Mouse (Mus musculus): ENCODE measurements around the gene Cd33. TPM values are rescaled to one million over a fixed set of nuclear protein-coding genes. Genes with fewer than 3 reads are reported as not detected.

Cd33 gene
- polyA plus RNA-seq, 1 experiment: 1.9 TPM

DNA sequence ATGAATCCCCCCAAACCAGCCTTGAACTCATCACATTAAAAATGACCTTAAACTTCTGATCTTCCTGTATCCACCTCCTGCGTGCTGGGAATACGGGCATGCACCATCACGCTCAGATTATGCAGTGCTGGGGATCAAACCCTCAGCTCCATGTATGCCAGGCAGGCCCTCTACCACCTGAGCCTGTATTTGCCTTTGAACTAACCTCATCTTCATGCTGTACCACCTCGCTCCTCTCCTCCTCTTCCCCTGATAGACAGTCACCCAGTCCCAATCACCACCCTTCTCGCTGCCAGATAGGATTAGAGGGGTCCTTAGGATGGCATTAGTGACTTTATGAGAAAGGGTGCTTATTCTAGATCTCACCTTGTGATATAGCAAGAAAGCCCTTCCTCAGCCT lies 29.2 kb downstream of the Cd33 start:
- WGBS: 87% methylated on average over 5 of the region's 5 CpGs

DNA sequence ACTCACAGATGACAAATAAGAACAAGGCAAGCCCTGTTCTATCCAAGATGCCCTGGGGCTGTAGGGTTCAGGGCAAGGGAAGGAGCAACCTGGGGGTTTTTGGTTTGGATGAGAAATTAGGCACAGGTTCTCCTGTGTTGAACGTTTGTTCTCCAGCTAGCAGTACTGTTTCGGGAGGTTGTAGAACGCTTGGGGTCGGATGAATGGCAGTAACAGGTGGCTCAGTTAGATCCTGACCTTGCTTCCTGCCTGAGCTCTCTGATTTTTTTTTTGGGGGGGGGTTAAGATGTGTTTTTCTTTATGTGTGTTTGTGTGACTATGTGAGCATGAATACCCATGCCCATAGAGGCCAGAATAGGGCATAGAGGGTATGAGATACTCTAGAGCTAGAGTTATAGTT lies 31.7 kb downstream of the Cd33 start:
- no peaks in the 10 kb centered on the region for H3K27me3 ChIP-seq (ENCODE audit: control insufficient read depth, insufficient read depth, low read length)
- H3K27ac ChIP-seq (ENCODE audit: insufficient read depth, low read length): no peak overlapping the region
- DNase-seq: no peak
- TF ChIP-seq POLR2A (IDR thresholded peaks at IDR 0.05; ENCODE audit: borderline replicate concordance, insufficient read depth, low read length) (no peak), CTCF (IDR thresholded peaks at IDR 0.05; ENCODE audit: borderline replicate concordance, insufficient read depth, low read depth, low read length) (no peak)
- H3K4me1 ChIP-seq (ENCODE audit: control insufficient read depth, insufficient read depth, low read length): no peaks in the 10 kb centered on the region
- 81% methylated on average over 4 of the region's 4 CpGs for WGBS
- H3K4me3 ChIP-seq (replicated peaks; ENCODE audit: insufficient read depth, low read depth, low read length): no peak overlapping the region

More for the DNA sequence above, 29.2 kb downstream of the Cd33 start:
- H3K27me3 ChIP-seq (ENCODE audit: control insufficient read depth, insufficient read depth, low read length): no peaks in the 10 kb centered on the region
- H3K27ac ChIP-seq (ENCODE audit: insufficient read depth, low read length): no peak overlapping the region
- TF ChIP-seq CTCF (IDR thresholded peaks at IDR 0.05; ENCODE audit: borderline replicate concordance, insufficient read depth, low read depth, low read length) (no peak), POLR2A (IDR thresholded peaks at IDR 0.05; ENCODE audit: borderline replicate concordance, insufficient read depth, low read length) (no peak)
- no peak for DNase-seq
- H3K4me1 ChIP-seq (ENCODE audit: control insufficient read depth, insufficient read depth, low read length): peaks cover 5% of the 10 kb centered on the region; the same call in 1 of the 2 replicates
- H3K4me3 ChIP-seq (replicated peaks; ENCODE audit: insufficient read depth, low read depth, low read length): no peak overlapping the region

DNA sequence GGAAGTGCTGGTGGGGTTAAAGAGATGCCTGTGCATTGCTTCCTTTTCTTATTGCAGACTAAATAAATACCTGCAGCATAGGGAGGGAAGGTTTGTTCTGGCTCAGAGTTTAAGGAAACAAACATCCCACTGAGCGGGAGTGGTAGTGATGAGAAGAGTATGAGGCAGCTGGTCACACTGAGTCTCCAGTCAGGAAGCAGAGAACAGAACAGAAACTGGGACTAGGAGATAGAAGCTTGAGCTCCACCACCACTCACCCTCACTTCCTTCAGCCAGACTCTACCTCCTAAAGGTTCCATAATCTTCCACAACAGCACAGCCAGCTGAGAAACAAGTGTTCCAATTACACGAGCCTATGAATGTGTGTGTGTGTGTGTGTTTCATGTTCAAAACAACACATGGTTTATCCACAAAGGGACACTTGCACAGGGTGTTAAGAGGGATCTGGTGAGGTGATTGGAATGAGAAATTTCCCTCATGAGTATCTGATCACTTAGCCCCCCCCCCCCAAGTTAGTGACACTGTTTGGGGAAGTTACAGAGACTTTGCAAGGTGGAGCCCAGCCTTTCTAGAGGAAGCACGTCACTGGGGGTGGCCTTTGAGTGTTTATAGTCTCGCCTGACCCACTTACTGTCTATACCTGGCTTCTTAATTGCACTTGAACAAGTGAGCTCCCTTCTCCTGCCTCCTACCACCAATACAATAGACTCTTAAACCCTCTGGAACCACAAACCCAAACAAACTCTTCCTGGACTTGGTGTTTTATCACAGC lies 32.3 kb downstream of the Cd33 start:
- Histone ChIP-seq H3K4me3 (replicated peaks; ENCODE audit: insufficient read depth, low read depth, low read length) (no peak overlapping the region), H3K27ac (ENCODE audit: insufficient read depth, low read length) (no peak overlapping the region), H3K4me1 (ENCODE audit: control insufficient read depth, insufficient read depth, low read length) (no peaks in the 10 kb centered on the region), H3K27me3 (ENCODE audit: control insufficient read depth, insufficient read depth, low read length) (no peaks in the 10 kb centered on the region)
- TF ChIP-seq POLR2A (IDR thresholded peaks at IDR 0.05; ENCODE audit: borderline replicate concordance, insufficient read depth, low read length): no peak
- no peak for TF ChIP-seq CTCF (IDR thresholded peaks at IDR 0.05; ENCODE audit: borderline replicate concordance, insufficient read depth, low read depth, low read length)
- no peak for DNase-seq
- 56% methylated on average over 4 of the region's 4 CpGs for WGBS

DNA sequence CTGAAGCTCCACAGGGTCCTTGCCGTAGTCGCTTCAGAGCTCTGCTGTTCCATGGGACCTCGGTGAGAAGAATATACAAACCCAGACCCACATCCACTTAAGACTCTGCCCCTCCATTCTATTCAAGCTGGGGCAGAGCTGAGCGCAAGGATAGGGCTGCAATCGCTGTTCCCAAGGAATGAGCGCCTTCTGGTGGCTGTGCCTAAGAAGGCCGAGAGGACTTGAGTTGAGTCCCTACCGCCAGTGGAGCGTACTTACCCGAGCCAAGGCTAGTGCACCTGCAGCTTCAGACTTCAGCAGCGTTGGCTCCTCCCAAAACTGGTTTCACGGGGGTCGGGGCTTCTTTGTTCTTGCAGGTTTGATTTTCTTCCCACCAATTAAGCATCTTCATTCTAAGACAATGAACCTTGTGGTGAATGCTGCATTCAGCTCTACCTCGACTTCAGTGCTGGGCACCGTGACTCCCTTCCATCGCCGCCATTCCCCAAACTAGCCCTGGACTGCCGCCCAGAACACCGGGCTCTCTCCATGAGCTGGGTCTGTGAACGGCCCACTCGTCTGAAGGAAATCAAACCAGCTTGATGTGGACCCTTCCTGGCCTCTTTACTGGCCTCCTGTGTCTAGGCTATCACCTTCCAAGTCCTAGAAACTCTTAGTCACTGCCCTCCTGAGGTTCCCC lies 48.7 kb downstream of the Cd33 start:
- TF ChIP-seq POLR2A (IDR thresholded peaks at IDR 0.05; ENCODE audit: borderline replicate concordance, insufficient read depth, low read length) (no peak), CTCF (IDR thresholded peaks at IDR 0.05; ENCODE audit: borderline replicate concordance, insufficient read depth, low read depth, low read length) (peak; percentile 80)
- DNase-seq: peak; percentile 78 to 79
- H3K27ac ChIP-seq (ENCODE audit: insufficient read depth, low read length): no peak overlapping the region
- H3K4me1 ChIP-seq (ENCODE audit: control insufficient read depth, insufficient read depth, low read length): no peaks in the 10 kb centered on the region
- H3K4me3 ChIP-seq (replicated peaks; ENCODE audit: insufficient read depth, low read depth, low read length): peak overlapping the region; percentile 23
- WGBS: 7% methylated on average over 21 of the region's 21 CpGs
- H3K27me3 ChIP-seq (ENCODE audit: control insufficient read depth, insufficient read depth, low read length): no peaks in the 10 kb centered on the region

DNA sequence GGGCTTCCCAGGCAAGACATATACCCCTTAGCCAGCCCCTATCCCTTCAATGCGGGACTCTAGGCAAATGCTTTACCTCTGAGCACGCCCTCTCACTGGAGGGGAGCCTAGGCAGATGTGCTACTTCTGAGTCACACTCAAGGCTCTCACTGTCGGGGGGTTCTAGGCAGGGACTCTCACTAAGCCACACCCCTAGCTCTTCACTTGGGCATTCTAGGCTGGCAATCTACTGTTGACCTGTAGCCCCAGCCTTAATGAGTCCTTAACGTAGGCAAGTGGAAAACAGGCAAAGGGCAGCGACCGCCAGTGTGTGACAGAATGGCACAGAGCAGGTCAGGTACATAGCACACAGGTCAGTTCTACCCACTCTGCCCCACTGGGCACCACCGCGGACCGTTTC lies 53.4 kb downstream of the Cd33 start:
- Histone ChIP-seq H3K27me3 (ENCODE audit: control insufficient read depth, insufficient read depth, low read length) (no peaks in the 10 kb centered on the region), H3K27ac (ENCODE audit: insufficient read depth, low read length) (no peak overlapping the region), H3K4me1 (ENCODE audit: control insufficient read depth, insufficient read depth, low read length) (peaks cover 6% of the 10 kb centered on the region), H3K4me3 (replicated peaks; ENCODE audit: insufficient read depth, low read depth, low read length) (no peak overlapping the region)
- WGBS: 72% methylated on average over 9 of the region's 9 CpGs
- no peak for DNase-seq
- TF ChIP-seq CTCF (IDR thresholded peaks at IDR 0.05; ENCODE audit: borderline replicate concordance, insufficient read depth, low read depth, low read length) (no peak), POLR2A (IDR thresholded peaks at IDR 0.05; ENCODE audit: borderline replicate concordance, insufficient read depth, low read length) (no peak)

DNA sequence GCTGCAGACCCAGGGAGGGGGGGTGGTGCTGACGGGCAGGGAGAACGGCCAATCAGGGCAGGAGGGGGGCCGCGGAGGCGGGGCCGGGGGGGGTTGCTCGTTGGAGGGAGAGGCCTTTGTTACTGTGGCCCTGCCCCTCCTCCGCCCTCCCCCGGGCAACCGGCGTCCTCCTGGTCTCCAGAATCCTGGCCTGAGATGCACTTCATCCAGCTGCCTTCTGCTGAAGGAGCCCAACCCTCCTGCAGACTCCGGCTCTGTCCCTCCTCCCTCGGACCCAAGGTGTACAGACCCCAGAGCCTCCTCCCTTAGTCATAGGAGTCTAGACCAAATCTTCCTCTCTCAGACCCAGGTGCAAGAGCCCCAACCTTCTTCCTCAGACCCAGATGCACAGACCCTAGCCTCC lies 54.0 kb downstream of the Cd33 start:
- peak; percentile 88 to 91 for DNase-seq
- Histone ChIP-seq H3K27me3 (ENCODE audit: control insufficient read depth, insufficient read depth, low read length) (no peaks in the 10 kb centered on the region), H3K27ac (ENCODE audit: insufficient read depth, low read length) (peak overlapping the region; percentile 92), H3K4me1 (ENCODE audit: control insufficient read depth, insufficient read depth, low read length) (peaks cover 6% of the 10 kb centered on the region), H3K4me3 (replicated peaks; ENCODE audit: insufficient read depth, low read depth, low read length) (peak overlapping the region; percentile 93)
- 0% methylated on average over 12 of the region's 13 CpGs for WGBS
- no peak for TF ChIP-seq CTCF (IDR thresholded peaks at IDR 0.05; ENCODE audit: borderline replicate concordance, insufficient read depth, low read depth, low read length)
- TF ChIP-seq POLR2A (IDR thresholded peaks at IDR 0.05; ENCODE audit: borderline replicate concordance, insufficient read depth, low read length): peak; percentile 53; the same call in 1 of the 2 replicates

DNA sequence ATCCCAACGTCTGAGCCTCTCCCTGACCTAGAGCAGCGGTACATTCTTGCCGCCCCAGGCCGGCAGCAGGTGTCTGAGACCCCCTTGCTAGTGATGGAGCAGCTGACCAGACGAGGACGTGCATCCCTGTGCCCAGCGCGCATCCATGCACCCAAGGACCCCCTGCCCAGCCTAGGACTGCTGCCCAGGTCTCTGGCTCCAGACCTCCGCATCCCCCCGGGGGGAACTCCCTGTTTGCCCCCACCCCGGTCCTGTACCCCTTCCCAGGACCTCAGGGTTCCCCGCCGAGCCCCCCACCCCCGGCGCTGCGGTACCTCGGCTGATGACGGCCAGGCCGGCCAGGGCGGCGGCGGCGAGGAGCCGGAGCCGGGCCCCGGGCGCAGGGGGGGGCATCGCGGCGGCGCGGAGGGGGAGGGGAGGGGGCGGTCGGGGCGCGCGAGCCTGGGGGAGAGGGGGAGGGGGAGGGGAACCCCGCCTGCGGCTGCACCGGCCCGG lies 54.5 kb downstream of the Cd33 start, which contains the start of gene Iglon5:
TSS of gene Iglon5 (minus strand) at position 445 of the 495 bp plus-strand sequence.
- Histone ChIP-seq H3K27ac (ENCODE audit: insufficient read depth, low read length) (peak within 1 kb of the TSS; percentile 92), H3K4me1 (ENCODE audit: control insufficient read depth, insufficient read depth, low read length) (peaks cover 6% of the 10 kb centered on the region), H3K27me3 (ENCODE audit: control insufficient read depth, insufficient read depth, low read length) (no peaks in the 10 kb centered on the region), H3K4me3 (replicated peaks; ENCODE audit: insufficient read depth, low read depth, low read length) (peak within 1 kb of the TSS; percentile 93)
- peak; percentile 57 to 63 for DNase-seq
- TF ChIP-seq POLR2A (IDR thresholded peaks at IDR 0.05; ENCODE audit: borderline replicate concordance, insufficient read depth, low read length): no peak
- no peak for TF ChIP-seq CTCF (IDR thresholded peaks at IDR 0.05; ENCODE audit: borderline replicate concordance, insufficient read depth, low read depth, low read length)
- WGBS: 1% methylated on average over 25 of the region's 41 CpGs

Measured in cerebellum, adult 2 months (tissue).